Mouse (Mus musculus): ENCODE measurements around the gene Bcar3.
A peak's percentile ranks its signal among the peaks of the same experiment; 100 is the strongest.

Bcar3 gene

GRCm38 (mm10) chr3:122486193-122486592 is 192.3 kb downstream of the Bcar3 start:
- DNase-seq, result no peak

- DNase-seq, result no peak
Measured at GRCm38 (mm10) chr3:122488051-122488754, 194.3 kb downstream of the Bcar3 start.

DNA sequence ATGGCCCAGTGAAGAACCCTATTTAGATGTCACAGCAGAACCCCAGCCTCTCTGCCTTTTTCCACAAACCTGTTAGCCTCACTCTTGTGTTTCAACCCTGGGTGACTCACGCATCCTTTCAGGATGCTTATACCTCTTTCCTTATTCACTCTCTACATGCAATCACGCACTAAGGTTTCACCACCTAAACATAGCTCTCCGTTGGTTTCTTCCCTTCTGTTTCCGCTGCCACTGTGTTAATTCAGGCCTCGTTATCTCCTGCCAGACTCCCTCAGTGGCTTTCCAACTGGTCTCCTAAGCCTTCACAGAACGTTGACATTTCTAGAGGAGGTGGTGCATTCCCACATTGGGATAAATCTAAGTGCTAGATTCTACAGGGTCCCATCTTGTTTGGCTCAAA is 196.6 kb downstream of the Bcar3 start:
- no peak for DNase-seq

DNA sequence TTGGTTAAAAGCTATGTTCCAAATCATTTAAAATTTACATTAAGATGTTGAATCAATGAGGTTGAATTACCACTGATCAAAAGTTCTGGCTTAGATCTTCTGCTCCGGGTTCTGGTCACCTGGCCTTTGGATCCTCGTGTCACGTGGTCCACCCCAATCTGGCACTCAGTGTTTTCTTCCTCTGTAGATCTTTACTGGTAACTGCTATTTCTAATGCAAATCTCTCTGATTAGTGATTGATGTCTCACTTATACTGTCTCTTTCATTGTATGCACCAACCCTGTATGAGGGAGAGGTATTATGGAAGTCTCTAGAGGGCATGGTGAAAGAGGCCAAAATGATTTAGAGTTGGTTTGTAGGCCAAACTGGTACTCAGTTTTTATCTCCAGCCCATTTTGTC is 198.1 kb downstream of the Bcar3 start:
- no peak for DNase-seq

DNA sequence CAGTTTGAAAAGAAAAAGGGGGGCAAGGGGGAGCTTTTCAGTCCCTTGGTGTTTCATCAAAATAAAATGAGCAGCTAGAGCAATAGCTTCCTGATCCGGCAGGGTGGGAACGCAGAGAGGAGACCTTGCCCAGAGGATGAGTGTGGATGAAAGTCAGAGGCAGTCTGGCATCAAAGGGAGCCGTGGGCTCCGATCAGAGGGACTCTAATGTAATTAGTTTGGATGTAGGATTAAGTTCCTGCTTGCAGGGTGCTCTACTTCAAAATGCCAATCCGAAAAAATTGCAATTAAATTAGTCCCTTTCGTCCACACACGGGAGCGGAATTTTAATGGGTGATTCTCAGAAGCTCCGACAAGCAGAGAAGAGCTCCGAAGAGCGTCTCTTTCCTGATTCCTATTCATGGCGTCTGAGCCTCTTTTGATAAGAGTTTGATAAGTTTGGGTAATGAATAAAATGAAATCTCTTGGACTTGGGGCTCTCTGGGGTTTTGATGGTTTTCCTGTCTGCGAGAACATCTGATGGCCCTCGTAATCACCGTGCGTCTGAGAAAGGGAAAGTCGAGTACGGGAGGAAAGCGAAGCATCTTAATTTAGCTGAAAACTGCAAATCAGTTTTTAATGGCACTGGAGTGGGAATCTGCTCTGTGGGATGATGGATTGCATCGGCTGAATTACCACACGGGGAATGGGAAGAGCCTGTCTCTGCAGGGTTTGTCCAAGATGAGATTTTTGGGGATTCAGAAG is 199.1 kb downstream of the Bcar3 start:
- DNase-seq, result no peak

- DNase-seq, result no peak
Measured at GRCm38 (mm10) chr3:122494764-122495163, 200.8 kb downstream of the Bcar3 start.

DNA sequence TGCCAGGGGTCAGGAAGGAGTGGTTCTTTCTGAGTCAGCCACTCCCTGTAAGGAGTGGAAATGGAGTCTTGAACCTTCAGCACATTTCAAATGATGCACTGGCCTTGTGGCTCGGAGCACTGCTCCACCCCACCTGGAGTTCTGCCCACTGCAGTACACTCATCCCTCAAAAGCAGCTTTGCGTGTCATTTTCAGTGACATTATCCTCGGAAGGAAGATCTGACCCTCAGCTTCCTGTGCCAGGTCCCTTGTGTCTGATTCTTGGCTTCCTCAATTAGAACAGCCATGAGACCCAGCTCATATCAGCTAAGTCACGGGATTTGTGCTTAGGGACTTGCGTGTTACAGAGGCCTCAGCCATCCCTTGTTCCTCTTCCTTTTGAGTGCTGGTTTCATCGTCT is 203.9 kb downstream of the Bcar3 start:
- no peak for DNase-seq

DNA sequence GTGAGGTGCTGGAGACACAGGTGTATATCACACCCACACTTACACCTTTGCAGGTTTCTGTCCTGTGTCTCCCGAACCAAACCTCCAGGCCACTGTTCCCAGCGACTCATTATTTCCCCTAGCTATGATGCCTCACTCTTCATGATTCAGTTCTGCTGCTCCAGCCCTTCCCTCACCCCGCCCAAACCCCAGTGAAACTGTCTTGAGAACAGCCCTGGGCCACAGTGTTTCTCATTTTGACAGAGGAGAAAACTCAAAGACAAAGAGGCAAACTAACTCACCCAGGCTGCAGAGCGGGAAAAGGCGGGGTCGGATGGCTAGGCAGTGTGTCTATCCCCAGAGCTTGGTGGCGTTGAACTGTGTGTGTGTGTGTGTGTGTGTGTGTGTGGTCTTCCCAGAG is 204.6 kb downstream of the Bcar3 start:
- DNase-seq, result no peak

GRCm38 (mm10) chr3:122499647-122500046 is 205.7 kb downstream of the Bcar3 start:
- no peak for DNase-seq

DNA sequence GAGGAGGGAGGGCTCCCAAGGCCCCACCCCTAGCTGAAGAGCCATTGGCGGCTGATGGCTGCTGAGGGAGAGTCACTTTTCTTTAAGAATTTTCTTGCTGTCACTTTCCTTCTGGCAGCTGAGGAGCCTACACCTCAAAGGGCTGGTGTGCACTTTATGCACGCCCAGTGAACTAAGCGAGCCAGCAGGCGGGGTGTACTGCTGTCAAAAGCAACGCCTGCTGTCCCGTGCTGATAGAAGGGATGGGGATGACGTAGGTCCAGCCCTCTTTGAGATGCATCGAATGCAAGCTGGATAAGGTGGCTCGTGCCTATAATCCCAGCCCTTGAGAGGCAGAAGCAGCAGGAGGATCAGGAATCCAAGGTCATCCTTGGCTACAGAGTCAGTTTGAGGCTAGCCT is 207.0 kb downstream of the Bcar3 start:
- no peak for DNase-seq

GRCm38 (mm10) chr3:122506343-122506916 is 212.5 kb downstream of the Bcar3 start:
- DNase-seq, result no peak

- no peak for DNase-seq
Measured at GRCm38 (mm10) chr3:122507826-122508225, 213.9 kb downstream of the Bcar3 start.

DNA sequence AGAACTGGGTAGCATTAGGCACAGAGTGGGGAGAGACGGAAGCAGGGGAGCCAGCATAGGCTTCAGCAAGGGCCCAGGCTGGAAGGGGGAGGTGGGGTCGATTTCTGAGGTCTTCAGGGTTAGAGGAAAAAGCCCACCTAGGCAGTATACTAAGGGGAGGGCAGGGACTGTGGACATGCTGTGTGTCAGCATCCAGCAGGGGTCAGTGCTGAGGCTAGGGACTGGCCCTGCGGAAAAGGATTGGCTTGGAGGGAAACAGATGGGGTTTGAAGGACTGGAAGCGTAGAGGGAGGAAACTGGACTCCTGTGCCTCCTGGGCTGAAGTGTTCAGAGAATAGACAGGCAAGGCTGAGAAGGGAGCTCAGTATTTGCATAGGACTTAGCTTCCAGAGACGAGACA is 215.1 kb downstream of the Bcar3 start:
- peak; percentile 59 for DNase-seq

DNA sequence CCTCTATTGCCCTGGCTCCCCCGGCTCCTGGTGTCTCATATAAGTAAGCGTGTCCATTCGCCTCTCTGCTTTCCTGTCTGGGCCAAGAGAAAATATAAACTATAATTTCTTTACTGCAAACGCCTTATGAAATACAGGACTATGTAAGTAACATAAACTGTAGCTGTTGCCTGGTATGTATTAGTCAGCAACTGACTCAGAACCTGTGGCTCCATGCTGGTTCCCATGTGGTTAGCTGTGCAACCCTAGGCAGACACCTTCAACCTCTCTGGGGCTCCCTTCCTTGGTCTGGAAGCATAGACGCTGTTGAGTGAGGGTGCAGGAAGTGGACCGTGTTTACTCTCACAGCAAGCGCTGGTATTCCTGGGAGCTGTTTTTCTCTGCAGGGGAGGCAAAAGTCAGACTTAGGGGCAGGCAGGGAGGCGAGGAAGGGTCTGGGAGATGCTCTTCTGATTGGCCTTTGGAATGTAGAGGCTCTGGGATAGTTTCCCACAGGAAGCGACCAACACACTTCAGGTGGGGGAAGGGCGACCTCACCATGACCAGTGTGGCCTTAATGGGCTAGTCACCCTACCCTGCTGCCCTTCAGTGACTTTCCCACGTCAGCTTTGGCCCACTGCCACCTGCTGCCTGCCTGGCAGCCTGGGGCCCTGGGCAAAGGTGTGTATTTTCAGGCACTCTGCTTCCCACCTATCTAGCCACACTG is 215.8 kb downstream of the Bcar3 start:
- DNase-seq, result peak; percentile 95

- peak; percentile 46 for DNase-seq
Measured at GRCm38 (mm10) chr3:122510240-122510750, 216.4 kb downstream of the Bcar3 start.

GRCm38 (mm10) chr3:122510932-122511331 is 217.0 kb downstream of the Bcar3 start:
- DNase-seq, result peak; percentile 71

DNA sequence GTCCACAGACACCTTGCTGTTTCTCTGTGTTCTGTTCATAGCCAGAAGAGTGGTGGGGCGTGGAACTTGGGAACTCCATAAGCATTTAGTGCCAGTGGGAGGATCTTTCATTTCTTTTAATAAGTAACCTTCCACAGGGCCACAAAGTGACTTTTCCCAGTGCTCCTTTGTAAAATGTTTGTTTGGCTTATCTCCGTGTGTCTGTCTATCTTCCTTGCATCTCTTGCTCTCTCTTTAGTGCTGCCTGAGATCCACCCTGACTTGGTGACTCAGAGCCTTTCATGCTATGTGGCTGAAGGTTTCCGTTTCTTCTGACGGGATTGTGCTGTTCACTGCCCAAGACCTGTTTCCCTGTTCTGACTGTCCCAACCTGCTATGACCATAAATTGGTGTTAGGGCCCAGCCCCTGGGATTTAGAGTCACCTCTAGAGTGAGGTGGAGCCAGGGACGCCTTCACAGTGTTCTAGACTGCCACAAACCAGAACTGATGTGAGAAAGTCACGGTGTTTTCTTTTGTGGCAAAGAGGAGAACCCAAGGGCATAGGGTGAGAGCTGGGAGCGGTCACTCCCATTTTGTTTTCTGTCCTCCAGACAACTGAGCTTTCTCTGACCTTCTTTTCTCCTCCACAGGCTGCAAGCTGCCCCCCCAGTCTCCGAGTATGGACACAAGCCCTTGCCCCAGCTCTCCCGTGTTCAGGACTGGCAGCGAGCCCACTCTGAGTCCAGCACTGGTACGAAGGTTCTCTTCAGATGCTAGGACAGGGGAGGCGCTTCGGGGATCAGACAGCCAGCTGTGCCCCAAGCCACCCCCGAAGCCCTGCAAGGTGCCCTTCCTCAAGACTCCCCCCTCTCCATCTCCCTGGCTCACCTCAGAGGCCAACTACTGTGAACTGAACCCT is 218.0 kb downstream of the Bcar3 start:
- DNase-seq, result peak; percentile 85

DNA sequence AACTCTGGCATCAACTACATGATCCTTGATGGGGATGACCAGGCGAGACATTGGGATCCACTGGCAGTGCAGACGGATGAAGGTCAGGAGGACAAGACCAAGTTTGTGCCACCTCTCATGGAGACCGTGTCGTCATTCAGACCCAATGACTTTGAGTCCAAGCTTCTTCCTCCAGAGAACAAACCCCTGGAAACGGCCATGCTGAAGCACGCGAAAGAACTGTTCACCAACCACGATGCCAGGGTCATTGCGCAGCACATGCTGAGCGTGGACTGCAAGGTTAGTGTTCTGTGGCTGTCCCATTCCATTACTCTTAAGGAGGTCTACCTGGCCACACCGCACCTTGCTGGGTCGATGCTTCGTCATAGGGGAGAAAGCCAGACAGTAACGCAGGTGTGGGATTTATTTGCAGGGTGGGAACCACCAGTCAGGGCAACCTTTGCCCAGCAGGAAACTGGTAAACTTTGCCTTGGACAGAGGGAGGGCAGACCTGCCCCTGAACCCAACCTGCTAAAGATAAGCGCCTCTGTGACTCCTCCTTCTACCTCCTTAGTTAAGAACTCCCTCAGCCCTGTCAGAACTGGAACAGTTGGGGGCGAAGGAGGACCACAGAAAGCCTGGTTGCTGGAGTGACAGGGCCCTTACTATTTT is 218.9 kb downstream of the Bcar3 start:
- DNase-seq, result peak; percentile 67

DNA sequence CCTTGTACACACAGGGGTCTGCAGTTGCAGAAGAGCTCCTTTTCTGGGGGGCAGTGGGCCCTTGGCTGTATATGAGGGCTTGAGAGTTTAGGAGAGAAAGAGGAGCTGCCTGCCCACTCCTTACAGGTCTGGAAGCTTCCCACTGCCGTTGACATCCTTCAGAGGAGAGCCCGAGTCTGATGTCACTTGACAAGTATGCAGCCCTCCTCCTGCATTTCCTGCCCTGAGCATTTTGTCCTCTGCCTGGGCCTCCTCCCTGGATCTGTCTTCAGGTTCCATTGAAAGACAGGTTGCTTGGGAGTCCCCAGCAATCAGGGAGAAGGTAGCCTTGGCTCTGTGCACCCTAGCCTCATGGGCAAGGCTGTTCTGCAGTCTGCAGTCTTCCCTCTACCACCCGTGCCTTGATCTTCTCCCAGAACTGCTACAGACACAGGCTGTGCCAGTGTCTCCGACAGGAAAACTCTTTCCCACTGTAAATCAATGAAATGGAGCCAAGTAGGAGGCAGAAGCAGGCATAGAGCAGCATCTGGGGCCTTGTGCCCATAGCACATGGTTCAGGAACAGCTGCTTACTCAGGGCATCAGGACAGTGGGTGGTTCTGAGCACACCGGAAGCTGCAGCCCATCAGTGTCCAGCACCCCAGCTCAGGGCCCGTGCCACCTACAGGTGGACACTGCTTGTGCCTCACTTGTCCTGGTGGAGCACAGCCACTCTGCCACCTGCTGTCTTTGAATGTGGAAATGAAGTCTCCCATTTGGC is 221.8 kb downstream of the Bcar3 start:
- DNase-seq, result no peak

GRCm38 (mm10) chr3:122516327-122516695 is 222.4 kb downstream of the Bcar3 start:
- DNase-seq, result no peak

DNA sequence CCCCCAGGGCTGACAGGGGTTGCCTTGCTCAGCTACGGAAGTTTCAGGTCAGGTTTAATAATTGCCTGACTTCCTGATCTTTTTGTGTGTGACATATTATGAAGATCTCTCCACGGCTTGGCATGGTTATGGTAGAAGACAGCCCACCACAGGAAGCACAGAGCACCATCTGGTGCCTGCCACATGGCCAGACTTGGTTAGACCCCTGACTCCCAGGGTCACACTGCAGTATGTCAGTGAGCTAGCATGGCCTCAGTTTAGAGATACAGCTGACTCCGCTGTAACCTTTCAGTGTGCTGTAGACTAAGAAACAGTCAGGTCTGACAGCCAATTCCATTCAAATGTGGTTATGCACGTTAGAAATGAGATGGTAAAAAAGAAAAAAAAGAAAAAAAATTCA is 223.8 kb downstream of the Bcar3 start:
- DNase-seq, result no peak

Measured in kidney, adult 11 months (tissue).